Mouse (Mus musculus) forebrain, embryonic 16.5 days (tissue): Measurements from ENCODE around the gene Rab10. TPM values are rescaled to one million over a fixed set of nuclear protein-coding genes. Genes with fewer than 3 reads are reported as not detected.

Experiments used
- ATAC-seq: fragments of 200-750 bp; cut with Nextera tagmentation; 2 replicates; pipeline ENCODE4 v1.8.0; 2017; ENCODE audit warnings: mild to moderate bottlenecking, moderate library complexity
- H3K27ac ChIP-seq: fragments of 300-500 bp; sonication (generic); 2 replicates; pipeline ENCODE4 v1.5.1; 2014; ENCODE audit warnings: low read length, control low read depth
- H3K27me3 ChIP-seq: fragments of 300-500 bp; sonication (generic); replicated peaks from 2 replicates; pipeline ENCODE4 v1.6.1; 2014; ENCODE audit warnings: low read length; ENCODE audit not compliant: control insufficient read depth, insufficient read depth
- H3K36me3 ChIP-seq: fragments of 300-500 bp; sonication (generic); 2 replicates; pipeline ENCODE4 v1.6.1; 2014; ENCODE audit not compliant: control insufficient read depth, insufficient read depth
- H3K4me1 ChIP-seq: fragments of 300-500 bp; sonication (generic); replicated peaks from 2 replicates; pipeline ENCODE4 v1.6.1; 2014; ENCODE audit warnings: low read length; ENCODE audit not compliant: control insufficient read depth, insufficient read depth
- H3K4me2 ChIP-seq: fragments of 300-500 bp; sonication (generic); 2 replicates; pipeline ENCODE4 v1.6.1; 2014; ENCODE audit warnings: mild to moderate bottlenecking, low read length, control low read depth
- H3K4me3 ChIP-seq: fragments of 300-500 bp; sonication (generic); replicated peaks from 2 replicates; pipeline ENCODE4 v1.5.1; 2014; ENCODE audit warnings: mild to moderate bottlenecking, low read length, control low read depth
- H3K9ac ChIP-seq: fragments of 300-500 bp; sonication (generic); replicated peaks from 2 replicates; pipeline ENCODE4 v1.6.1; 2014; ENCODE audit warnings: low read depth, low read length, control low read depth
- H3K9me3 ChIP-seq: fragments of 300-500 bp; sonication (generic); 2 replicates; pipeline ENCODE4 v1.6.1; 2016; ENCODE audit warnings: low read length; ENCODE audit not compliant: control insufficient read depth
- WGBS: fragments of 180-500 bp; shearing (Covaris S2); extraction: QIAGEN DNeasy Blood & Tissue Kit; methylation state at CpG from one replicate; pipeline ENCODE4 v1.1.7; 2014; 5-methylcytosine and 5-hydroxymethylcytosine counted together
- polyA plus RNA-seq: library from polyadenylated mRNA; unstranded; fragments of >200 nt; fragmentation: Nextera tagmentation; extraction: Ambion mirVana; gene quantifications from 2 replicates; pipeline ENCODE4 v1.2.1, GENCODE M21; 2015

The Rab10 gene
- polyA plus RNA-seq, 1 experiment from 2014 or later: 135 TPM

DNA sequence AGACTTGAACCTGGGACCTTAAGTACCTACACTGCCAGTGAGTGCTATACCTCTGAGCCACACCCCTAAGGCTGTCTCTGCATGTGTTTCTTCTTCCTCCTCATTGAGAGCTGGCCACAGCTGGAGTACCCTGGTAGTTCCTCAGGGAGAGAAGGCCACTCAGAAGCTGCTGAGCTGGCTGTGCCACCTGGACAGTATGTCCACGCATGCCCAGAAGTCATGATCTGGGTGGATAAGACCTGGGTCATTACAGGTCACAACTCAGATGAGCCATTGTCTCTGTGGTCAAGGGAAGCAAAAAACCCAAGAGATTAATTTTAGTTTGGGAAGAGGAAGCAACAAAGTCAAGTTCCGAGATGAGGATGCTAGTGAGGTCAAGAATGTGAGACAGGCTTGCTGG is 34.4 kb upstream of the Rab10 start:
- H3K36me3 ChIP-seq: no peaks in the 10 kb centered on the region
- WGBS: 91% methylated on average over 2 of the region's 2 CpGs
- no peaks in the 10 kb centered on the region for H3K4me1 ChIP-seq
- H3K9ac ChIP-seq: no peak overlapping the region
- no peak for ATAC-seq
- H3K4me3 ChIP-seq: no peak overlapping the region
- no peaks in the 10 kb centered on the region for H3K9me3 ChIP-seq
- H3K27me3 ChIP-seq: no peaks in the 10 kb centered on the region
- H3K27ac ChIP-seq: no peak overlapping the region
- H3K4me2 ChIP-seq: no peak overlapping the region

DNA sequence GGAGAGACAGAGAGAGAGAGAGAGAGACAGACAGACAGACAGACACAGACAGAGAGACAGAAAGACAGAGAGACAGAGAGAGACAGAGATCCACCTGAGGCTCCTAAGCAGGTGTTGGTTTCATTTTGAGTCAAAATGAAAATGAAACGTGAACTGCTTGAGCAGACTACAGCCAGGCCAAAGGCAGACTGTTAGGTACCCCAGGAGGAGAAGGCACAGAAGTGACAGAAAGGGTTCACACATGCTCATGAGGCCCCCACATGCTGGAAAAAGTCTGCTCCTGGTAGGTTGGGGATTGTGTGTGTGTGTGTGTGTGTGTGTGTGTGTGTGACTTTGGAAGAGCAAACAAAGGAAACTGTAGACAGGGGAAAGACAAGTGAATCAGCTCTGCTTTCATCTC is 29.2 kb upstream of the Rab10 start:
- no peak overlapping the region for H3K4me3 ChIP-seq
- H3K27ac ChIP-seq: no peak overlapping the region
- WGBS: 82% methylated on average over 1 of the region's 1 CpGs
- H3K4me2 ChIP-seq: no peak overlapping the region
- H3K36me3 ChIP-seq: no peaks in the 10 kb centered on the region
- no peak overlapping the region for H3K9ac ChIP-seq
- no peaks in the 10 kb centered on the region for H3K27me3 ChIP-seq
- H3K9me3 ChIP-seq: no peaks in the 10 kb centered on the region
- no peaks in the 10 kb centered on the region for H3K4me1 ChIP-seq
- no peak for ATAC-seq

DNA sequence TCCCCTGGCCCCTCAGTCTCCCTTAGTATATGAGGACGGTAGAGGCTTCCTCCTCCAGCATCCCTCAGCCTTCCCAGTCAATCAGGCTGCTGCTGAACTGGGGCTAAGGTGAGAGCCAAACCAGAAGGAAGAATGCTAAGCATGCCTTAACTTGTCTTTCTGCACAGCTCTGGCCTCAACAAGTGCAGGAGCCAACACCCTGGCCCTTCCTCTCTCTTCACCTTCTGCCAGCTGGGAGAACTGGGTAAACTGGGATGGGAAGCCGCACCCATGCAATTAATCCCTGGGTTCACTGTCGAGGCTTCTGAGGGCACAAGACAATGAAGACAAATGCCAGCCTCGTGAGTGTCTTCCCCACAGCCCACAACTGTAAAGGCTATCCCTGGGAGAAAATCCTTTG is 19.9 kb upstream of the Rab10 start:
- no peak for ATAC-seq
- Histone ChIP-seq H3K36me3 (no peaks in the 10 kb centered on the region), H3K9ac (no peak overlapping the region), H3K4me1 (no peaks in the 10 kb centered on the region), H3K27ac (no peak overlapping the region), H3K4me3 (no peak overlapping the region), H3K4me2 (no peak overlapping the region), H3K9me3 (no peaks in the 10 kb centered on the region), H3K27me3 (no peaks in the 10 kb centered on the region)
- WGBS: 81% methylated on average over 4 of the region's 4 CpGs

DNA sequence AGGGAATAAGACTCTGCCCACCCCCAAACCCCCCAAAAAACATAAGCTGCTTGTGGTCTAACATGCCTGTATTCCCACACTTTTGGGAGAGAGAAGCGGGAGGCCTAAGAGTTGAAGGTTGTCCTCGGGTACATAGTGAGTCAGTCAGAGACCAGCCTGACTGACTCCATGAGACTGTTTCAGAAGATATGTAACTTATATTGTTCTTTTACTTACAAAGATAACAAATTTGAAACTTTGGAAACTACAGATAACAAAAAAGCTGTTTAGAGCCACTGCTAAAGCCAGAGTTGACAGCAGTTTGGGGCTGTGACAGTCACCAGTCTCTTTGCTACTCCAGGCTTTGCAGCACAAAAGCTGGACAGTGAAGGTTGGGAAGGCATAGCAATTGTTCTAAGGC is 15.5 kb upstream of the Rab10 start:
- H3K36me3 ChIP-seq: no peaks in the 10 kb centered on the region
- no peaks in the 10 kb centered on the region for H3K4me1 ChIP-seq
- no peak overlapping the region for H3K9ac ChIP-seq
- H3K27me3 ChIP-seq: no peaks in the 10 kb centered on the region
- H3K9me3 ChIP-seq: no peaks in the 10 kb centered on the region
- H3K27ac ChIP-seq: no peak overlapping the region
- no peak for ATAC-seq
- no peak overlapping the region for H3K4me3 ChIP-seq
- no peak overlapping the region for H3K4me2 ChIP-seq
- 88% methylated on average over 2 of the region's 2 CpGs for WGBS

DNA sequence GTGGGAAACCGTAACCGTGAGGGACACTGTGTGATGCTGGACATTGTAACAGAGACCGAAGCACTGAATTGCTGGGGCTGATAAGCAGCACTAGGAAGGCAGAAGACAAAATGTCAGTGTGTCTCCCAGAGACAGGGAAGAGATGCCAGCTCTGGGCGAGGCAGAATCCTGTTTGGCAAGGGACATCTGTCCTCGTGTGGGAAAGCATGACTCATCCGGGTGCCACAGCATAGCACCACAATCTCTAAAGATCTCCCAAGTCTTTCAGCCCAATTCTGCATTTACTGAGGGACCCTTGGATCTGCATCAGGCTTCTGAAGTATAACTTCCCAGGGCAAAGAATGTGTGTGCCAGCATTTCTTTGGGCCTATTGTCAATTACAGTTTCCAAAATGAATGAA is 13.5 kb upstream of the Rab10 start:
- Histone ChIP-seq H3K27ac (no peak overlapping the region), H3K27me3 (no peaks in the 10 kb centered on the region), H3K36me3 (no peaks in the 10 kb centered on the region), H3K9ac (no peak overlapping the region), H3K4me1 (no peaks in the 10 kb centered on the region), H3K9me3 (no peaks in the 10 kb centered on the region), H3K4me3 (no peak overlapping the region), H3K4me2 (no peak overlapping the region)
- no peak for ATAC-seq
- WGBS: 81% methylated on average over 6 of the region's 6 CpGs

DNA sequence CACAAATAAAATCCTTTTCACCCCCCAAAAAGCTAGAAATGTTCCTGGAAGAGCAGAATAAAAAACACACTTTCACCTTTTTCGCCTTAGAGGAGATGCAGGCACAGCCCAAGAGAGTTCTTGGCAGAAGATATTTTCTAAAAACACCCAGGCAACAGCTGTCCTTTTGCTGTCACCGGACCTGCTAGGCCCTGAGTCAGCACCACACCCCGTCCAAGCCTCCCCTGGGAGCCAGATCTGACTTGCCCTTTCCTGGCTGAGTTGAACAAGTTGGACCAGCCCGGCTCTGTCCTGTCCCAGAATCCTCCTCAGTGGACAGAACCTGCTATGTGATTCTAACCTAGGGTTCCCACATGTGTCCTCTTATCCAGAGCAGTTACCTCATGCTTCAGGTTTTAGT is 9.6 kb upstream of the Rab10 start:
- Histone ChIP-seq H3K4me3 (no peak overlapping the region), H3K4me2 (no peak overlapping the region), H3K36me3 (no peaks in the 10 kb centered on the region), H3K9me3 (no peaks in the 10 kb centered on the region), H3K27me3 (no peaks in the 10 kb centered on the region), H3K4me1 (no peaks in the 10 kb centered on the region), H3K27ac (no peak overlapping the region), H3K9ac (no peak overlapping the region)
- WGBS: 72% methylated on average over 4 of the region's 4 CpGs
- ATAC-seq: no peak

DNA sequence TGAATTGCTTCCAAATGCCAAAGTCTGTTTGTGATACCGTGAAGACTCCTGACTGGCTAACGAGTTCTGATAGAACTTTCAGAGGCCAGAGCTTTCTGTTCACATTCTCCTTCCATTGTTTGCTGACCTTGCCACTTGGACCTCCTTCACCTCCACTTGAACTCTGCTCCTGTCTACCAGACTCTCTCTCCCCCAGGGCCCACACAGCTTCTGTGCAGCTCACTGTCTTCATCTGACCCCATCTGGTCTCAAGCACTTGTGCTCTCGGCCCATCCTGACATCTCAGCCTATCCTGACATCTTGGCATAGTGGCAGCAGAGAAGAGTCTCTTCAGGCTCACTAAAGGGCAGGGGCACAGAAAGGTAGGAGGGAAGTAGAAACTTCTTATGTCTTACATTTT is 7.2 kb upstream of the Rab10 start:
- no peak overlapping the region for H3K4me2 ChIP-seq
- H3K36me3 ChIP-seq: no peaks in the 10 kb centered on the region
- H3K9ac ChIP-seq: no peak overlapping the region
- H3K4me1 ChIP-seq: no peaks in the 10 kb centered on the region
- no peaks in the 10 kb centered on the region for H3K9me3 ChIP-seq
- no peak overlapping the region for H3K4me3 ChIP-seq
- no peak overlapping the region for H3K27ac ChIP-seq
- no peaks in the 10 kb centered on the region for H3K27me3 ChIP-seq
- 67% methylated on average over 3 of the region's 3 CpGs for WGBS
- ATAC-seq: no peak

DNA sequence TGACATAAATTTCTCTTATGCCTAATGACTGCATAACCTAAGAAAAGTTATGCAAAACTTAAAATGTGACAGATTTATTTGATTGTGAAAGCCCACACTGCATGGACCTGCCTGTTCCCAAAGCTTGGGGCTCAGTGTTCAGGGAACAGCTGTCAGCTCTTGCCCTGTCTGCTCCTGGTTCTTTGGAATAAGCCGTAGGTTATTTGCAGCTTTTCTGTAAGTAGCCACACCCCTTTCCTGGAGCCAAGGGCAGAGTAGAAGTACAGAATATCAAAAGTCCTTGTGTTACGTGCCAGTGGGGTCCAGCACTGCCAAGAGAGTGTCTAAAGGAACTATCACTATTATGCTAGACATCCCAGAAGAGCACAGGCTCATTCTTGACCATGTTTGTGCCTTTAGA is 6.3 kb upstream of the Rab10 start:
- Histone ChIP-seq H3K36me3 (no peaks in the 10 kb centered on the region), H3K4me1 (no peaks in the 10 kb centered on the region), H3K4me3 (no peak overlapping the region), H3K9me3 (no peaks in the 10 kb centered on the region), H3K9ac (no peak overlapping the region), H3K27ac (no peak overlapping the region), H3K4me2 (no peak overlapping the region), H3K27me3 (no peaks in the 10 kb centered on the region)
- 48% methylated on average over 2 of the region's 2 CpGs for WGBS
- no peak for ATAC-seq

DNA sequence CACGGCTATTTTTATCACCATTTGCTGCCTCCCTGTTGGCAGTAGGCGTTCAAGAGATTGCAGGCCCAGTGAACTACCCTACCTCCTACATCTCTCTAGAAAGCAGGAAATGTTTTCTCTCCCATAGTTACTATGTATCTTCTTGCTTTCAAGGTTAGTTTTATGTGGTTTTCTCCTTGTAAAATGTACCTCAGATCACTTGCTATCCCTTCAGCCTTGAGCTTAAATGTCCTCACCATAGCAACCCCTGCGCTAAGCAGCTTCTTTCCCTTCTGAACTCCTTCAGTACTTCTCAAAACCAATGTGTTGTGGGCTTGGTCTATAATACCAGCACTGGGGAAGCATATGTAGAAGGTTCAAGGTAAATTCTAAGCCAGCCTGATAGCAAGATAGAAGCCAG is 3.1 kb upstream of the Rab10 start:
- no peak overlapping the region for H3K4me3 ChIP-seq
- H3K4me1 ChIP-seq: peaks cover 5% of the 10 kb centered on the region
- H3K27ac ChIP-seq: no peak overlapping the region
- no peaks in the 10 kb centered on the region for H3K36me3 ChIP-seq
- 91% methylated on average over 3 of the region's 3 CpGs for WGBS
- no peak for ATAC-seq
- H3K4me2 ChIP-seq: no peak overlapping the region
- H3K27me3 ChIP-seq: no peaks in the 10 kb centered on the region
- no peak overlapping the region for H3K9ac ChIP-seq
- H3K9me3 ChIP-seq: no peaks in the 10 kb centered on the region

DNA sequence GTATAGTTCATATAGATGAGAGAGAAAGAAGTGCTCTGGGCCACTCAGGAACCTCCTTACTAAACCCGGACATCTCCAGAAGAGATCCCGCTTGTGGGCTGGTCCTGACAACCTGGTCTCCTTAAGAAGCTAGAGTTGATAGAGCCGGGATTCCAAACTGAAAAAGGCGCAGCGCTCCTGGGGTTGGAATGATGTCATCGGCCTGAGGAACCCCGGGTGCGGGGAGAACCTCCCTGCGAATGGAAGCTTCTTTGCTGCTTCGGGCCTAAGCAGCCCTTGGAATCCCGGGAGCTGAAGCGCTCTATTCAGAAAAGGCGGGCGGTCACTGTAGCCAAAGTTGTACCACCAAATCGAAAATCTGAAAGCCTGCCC is 538 bp upstream of the Rab10 start:
- Histone ChIP-seq H3K4me2 (peak overlapping the region; percentile 88), H3K27ac (peak overlapping the region; percentile 63), H3K36me3 (no peaks in the 10 kb centered on the region), H3K4me3 (peak overlapping the region; percentile 94), H3K9ac (peak overlapping the region; percentile 69), H3K27me3 (no peaks in the 10 kb centered on the region), H3K9me3 (no peaks in the 10 kb centered on the region), H3K4me1 (peaks cover 16% of the 10 kb centered on the region)
- 2% methylated on average over 15 of the region's 15 CpGs for WGBS
- no peak for ATAC-seq
